Mouse (Mus musculus): Measurements from ENCODE around the gene Tcp1.
"Not testable (repeated sequence)": the region's sequence is repeated elsewhere in the genome, so short reads cannot be mapped to it uniquely, and the experiment has no call there.

Tcp1 gene

GRCm38 (mm10) chr17:12915488-12915880, at the start of gene Tcp1:
Tcp1 (plus strand) TSS chr17:12915701.
- in situ Hi-C loops (cut with MboI; ENCODE audit: low sequenced_read_pairs), result no loop called here

DNA sequence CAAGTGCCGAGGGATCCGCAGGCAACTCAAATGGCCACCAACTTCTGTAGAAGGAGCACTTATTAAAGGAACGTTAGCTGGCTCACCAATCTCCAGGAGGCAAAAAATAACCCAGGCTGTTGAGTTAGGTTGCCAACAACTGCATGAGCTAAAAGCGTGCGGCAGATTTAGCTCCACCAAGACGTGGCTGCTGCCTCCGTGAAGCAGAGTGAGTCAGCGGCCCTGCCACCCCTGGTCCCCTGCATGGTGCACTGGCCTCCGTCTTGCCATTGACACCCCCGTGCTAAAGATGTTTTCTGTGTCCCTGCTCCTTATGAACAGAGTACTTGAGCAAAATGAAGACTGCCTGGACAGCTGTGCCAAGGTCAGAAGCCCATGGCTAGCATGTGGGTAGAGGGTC, 48.6 kb upstream of the Tcp1 start:
- in situ Hi-C loops (cut with MboI; ENCODE audit: low sequenced_read_pairs), result no loop called here

DNA sequence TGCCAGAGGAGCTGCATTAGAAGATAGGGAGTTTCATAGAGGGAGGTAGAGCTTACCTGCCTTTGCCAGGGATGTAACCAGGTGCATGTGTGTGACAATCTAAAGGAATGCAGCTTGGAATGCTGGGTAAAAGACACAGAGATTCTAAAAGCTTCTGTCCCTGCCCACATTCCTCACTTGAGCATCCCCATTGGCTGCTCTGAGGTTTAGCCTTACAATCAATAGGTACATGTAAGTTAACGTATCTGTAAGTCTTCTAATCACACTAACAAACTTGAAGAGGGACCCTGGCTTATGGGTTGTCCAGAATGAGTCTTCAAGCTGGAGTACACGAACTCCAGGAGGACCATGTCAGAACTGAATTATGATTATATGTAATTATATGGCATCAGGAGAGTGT, 47.5 kb upstream of the Tcp1 start, which contains the start of gene Mas1:
Gene Mas1 (minus strand): TSS at position 101 of the 400 bp plus-strand sequence.
- in situ Hi-C loops (cut with MboI; ENCODE audit: low sequenced_read_pairs), result no loop called here

DNA sequence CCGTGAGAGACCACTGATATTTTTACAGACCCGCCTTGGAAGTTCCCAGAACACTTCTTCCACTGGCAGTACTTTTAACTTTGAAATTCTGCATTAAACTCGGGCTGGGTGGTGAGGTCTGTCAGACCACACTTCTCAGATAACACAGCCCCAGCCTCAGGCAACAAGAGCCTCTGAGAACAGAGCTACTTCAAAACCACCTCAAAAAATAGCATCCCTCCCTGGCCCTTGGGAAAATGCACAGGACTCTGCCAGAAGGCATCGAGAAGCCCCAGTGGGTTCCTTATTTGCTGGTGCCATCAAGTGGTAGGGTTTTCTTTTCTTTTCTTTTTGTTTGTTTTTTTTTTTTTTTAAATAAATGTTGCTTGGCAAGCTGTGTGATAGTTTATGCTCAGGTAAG, 46.9 kb upstream of the Tcp1 start:
- in situ Hi-C loops (cut with MboI; ENCODE audit: low sequenced_read_pairs), result no loop called here

- in situ Hi-C loops (cut with MboI; ENCODE audit: low sequenced_read_pairs), result no loop called here
Observed at GRCm38 (mm10) chr17:12872275-12873028, 43.0 kb upstream of the Tcp1 start.

DNA sequence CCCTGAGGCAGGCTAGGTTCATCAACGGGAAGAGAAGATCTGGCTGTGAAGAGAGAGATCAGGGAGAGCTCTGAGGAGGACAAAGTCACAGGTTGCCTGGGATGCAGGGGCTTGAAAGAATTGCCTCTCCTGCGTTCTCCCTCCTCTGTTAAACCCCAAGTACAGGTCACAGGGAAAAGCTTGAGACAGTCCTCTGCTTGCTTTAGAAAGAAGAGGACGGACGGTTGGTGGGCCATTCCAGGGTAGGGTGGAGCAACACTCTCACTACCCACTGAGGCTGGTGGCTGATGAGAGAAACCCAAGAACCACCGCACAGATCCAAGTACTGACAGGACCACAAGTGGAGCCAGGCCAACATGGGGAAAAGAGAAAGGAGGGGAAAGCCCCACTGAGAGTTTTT, 39.8 kb upstream of the Tcp1 start, which contains the start of gene Mrgprh:
Gene Mrgprh (plus strand): TSS at position 301 of the 400 bp plus-strand sequence.
- in situ Hi-C loops (cut with MboI; ENCODE audit: low sequenced_read_pairs), result no loop called here

DNA sequence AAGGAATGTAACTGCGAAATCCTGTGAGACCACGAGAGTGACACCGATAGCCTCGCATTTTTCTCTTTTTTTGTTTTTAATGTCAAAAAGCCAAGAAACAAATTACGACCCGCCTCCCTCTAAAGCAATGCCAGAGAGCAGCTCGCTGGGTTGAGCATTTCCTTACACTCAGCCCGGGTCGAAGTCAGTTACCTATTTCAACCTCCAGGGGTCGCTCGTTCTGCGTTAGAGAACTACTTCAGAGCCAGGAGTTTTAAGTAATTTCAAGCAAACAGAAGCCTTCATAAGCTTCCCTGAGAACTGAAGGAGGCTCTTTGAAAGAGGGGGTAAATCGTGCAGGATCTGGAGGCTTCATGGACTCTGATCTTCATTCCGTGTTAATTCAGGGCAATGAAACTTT, 35.3 kb upstream of the Tcp1 start:
- in situ Hi-C loops (cut with MboI; ENCODE audit: low sequenced_read_pairs), result no loop called here

GRCm38 (mm10) chr17:12881216-12881615, 34.3 kb upstream of the Tcp1 start:
- in situ Hi-C loops (cut with MboI; ENCODE audit: low sequenced_read_pairs), result no loop called here

DNA sequence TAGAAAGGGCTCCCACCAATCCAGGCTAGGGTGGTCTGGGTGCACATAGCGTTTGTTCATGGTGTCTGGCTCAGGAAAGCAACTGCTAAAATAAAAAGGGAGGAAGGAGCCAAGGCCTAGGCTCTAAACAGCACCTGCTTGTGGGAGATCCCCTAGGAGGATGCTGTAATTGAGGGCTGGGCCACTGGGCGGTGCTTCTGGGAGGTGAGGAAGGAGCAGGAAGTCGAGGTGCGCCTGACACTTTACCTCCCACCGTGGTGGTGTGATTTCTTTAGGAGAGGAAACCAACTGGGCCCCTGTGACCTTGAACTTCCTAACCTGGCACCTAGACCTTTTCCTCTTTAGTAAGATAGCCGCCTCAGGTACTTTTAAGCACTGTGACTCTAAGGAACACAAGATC, 28.9 kb upstream of the Tcp1 start:
- in situ Hi-C loops (cut with MboI; ENCODE audit: low sequenced_read_pairs), result no loop called here

DNA sequence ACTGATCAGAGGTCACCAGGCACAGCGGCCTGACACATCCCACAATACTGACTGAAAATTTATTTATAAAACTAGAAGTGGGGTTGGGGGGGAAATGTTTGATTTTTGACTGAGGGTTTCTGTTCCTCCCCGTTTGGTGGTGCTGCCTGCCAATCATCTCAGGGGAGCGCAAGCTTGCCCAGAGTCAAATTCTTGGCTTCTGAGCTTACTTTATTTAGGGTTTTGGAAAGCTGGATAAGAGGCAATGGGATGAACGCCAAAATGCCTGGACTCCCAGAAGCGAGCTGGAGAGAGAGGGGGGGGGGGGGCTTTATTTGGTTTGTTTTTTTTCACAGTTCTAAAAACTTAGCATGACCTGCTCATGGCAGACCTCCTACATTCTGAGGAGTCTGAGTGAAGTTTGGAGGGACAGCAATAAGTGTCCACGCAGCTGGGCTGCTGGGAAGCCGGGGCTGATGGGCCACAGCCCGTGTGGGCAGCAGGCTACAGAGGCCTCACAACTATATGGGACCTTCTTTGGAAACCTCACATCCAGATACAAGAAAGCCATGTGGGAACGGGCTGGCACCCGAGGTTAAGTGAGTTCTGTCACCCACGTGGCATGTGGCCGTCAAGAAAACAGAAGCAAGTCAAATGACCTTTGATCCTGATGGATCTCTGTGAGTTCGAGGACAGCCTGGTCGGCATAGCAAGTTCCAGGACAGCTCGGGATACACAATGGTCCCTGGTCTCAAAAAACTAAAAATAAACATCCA, 28.3 kb upstream of the Tcp1 start:
- in situ Hi-C loops (cut with MboI; ENCODE audit: low sequenced_read_pairs), result no loop called here

DNA sequence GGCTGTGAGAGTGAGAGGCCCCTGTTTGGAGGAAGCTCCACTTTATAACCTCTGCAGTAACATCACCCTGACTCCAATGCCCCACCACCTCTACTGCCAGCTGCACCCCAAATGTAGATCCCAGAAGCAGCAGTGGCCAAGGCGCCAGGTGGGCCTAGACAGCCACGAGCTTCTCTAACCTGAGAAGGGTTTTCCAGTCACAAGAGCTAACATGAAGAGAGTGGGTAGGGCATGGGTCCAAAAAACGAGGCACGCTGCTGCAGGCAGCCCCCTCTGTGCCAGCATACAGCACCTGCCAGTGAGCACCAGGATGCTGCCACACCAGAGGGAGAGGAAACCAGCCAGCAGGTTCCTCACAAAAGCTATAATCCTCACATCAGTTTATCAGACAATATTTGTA, 24.4 kb upstream of the Tcp1 start:
- in situ Hi-C loops (cut with MboI; ENCODE audit: low sequenced_read_pairs), result no loop called here

- in situ Hi-C loops (cut with MboI; ENCODE audit: low sequenced_read_pairs), result no loop called here
Observed at GRCm38 (mm10) chr17:12892033-12892432, 23.5 kb upstream of the Tcp1 start.

- in situ Hi-C loops (cut with MboI; ENCODE audit: low sequenced_read_pairs), result no loop called here
Observed at GRCm38 (mm10) chr17:12897674-12898073, 17.8 kb upstream of the Tcp1 start.

DNA sequence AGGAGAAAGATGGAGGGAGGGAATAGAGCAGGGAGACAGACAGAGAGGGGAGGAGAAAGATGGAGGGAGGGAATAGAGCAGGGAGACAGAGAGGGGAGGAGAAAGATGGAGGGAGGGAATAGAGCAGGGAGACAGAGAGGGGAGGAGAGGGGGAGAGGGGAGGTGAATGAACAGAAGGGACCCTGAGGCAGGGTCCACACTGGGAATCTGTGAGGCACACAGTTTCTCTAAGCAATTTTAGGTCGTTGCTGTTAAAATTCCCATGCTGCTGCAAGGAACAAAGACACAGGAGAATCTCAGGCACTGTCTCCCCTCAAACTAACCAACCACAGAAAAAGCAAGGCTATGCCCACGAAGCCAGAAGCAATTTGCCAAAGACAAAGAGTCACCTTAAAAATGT, 16.9 kb upstream of the Tcp1 start:
- in situ Hi-C loops (cut with MboI; ENCODE audit: low sequenced_read_pairs), result not testable (repeated sequence)

DNA sequence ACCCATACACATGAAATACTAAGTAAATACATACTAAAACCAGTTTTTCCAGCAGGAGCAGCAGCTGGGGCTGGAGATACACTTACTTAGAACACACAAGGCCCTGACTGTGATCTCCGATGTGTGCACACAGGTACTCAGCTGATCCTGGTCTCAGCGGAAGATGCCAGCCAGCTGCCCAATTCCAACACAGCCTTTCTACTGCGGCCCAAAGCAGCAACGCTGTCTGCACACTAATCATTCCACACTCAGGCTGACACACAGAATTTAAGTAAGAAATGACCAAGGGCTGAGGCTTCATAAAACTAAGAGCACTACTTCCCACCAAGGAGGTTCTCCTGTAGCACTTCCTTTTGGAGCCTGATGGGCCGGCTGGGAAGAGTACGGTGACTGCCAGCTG, 13.2 kb upstream of the Tcp1 start:
- in situ Hi-C loops (cut with MboI; ENCODE audit: low sequenced_read_pairs), result no loop called here

GRCm38 (mm10) chr17:12903372-12904333, 11.8 kb upstream of the Tcp1 start:
- in situ Hi-C loops (cut with MboI; ENCODE audit: low sequenced_read_pairs), result no loop called here

DNA sequence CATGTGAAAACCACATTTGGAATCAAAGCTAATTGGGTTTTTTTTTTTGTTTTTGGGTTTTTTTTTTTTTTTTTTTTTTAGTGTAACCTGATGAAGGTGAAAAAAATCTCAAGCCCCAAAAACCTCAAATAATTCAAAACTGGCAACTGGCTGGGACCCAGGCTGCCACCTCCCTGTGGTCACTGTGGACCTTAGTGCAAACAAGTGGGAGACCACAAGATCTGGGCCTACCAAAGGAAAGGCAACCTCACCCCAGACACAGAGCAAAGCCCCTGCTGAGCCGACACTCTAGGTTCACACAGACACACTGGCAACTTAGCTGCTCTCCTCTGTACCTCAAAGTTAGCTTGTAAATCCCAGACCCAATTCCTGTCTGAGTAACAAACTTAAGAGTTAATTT, 11.2 kb upstream of the Tcp1 start:
- in situ Hi-C loops (cut with MboI; ENCODE audit: low sequenced_read_pairs), result no loop called here

DNA sequence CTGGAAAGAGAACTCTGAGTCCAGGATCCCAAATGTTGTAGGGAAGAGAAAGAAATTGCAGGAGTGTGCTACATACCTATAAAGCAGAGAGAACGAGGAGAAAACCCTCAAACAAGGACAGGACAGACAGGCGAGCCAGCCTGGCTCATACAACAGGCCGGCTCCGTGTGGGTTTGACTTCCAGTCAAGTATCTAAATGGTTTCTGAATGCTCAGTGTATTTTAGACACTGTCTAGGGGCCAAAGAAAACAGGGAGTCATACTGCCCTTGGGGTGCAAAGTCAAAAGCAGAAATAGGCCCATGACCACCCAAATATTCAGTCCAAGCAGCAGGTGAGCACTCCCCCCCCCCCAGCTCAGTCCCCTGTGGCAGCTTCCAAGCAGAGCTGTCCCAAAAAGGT, 9.7 kb upstream of the Tcp1 start:
- in situ Hi-C loops (cut with MboI; ENCODE audit: low sequenced_read_pairs), result no loop called here

DNA sequence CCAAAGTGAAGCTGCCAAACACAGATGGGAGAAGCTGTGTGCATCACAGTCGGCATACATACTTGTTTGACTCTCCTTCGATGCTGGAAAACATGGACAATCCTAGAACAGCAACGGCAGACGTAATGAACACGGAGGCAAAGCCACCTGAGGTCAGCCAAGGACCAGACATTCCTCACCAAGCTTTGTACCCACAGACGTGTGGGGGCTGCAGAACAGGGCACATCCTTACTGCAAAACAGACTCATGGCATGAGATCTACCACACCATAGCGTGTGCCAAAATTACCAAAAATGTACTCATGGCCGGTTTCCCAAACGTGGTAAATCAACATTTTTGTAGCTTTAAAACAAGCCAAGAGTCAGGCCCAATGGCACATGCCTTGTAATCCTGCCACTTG, 9.1 kb upstream of the Tcp1 start:
- in situ Hi-C loops (cut with MboI; ENCODE audit: low sequenced_read_pairs), result no loop called here

- in situ Hi-C loops (cut with MboI; ENCODE audit: low sequenced_read_pairs), result no loop called here
Observed at GRCm38 (mm10) chr17:12909361-12910280, 5.9 kb upstream of the Tcp1 start, which contains the start of gene Pnldc1. Pnldc1 (minus strand) TSS chr17:12910230.

Data from CH12F3 (cell line).